ENCODE assay signal across 18 mouse cellular contexts in genomic region chr3:33994127-33994488, GRCm38 (mm10).
"Had no signal": no experiment of that assay in that cellular context is flagged by ENCODE, and none has a peak within 500 bp of the region (broad histone marks: within the 10 kb centered on the region; RNA-seq: fewer than 3 reads in every experiment).

No protein-coding gene starts in this region.

- DNase-seq: kidney, postnatal 14 days; liver; liver, embryonic 13.5 days; liver, postnatal 0 days; lung, postnatal 14 days; retina, postnatal 1 day; right cerebral cortex, postnatal 4 days; spleen, adult 18-20 months; thymus, adult 2 months; thymus, postnatal 25 days had no signal

- H3K4me2 ChIP-seq: limb, embryonic 12.5 days; liver, embryonic 13.5 days; lung, embryonic 15.5 days; midbrain, embryonic 11.5 days; midbrain, embryonic 15.5 days; neural tube, embryonic 13.5 days; stomach, embryonic 15.5 days had no signal

- H3K27ac ChIP-seq: limb, embryonic 12.5 days; liver, embryonic 13.5 days; lung, embryonic 15.5 days; macrophage; midbrain, embryonic 15.5 days; neural tube, embryonic 13.5 days; stomach, embryonic 15.5 days had no signal

- H3K27me3 ChIP-seq: limb, embryonic 12.5 days; liver, embryonic 13.5 days; lung, embryonic 15.5 days; megakaryocyte, embryonic 14.5 days; midbrain, embryonic 15.5 days; neural tube, embryonic 13.5 days; stomach, embryonic 15.5 days had no signal

- H3K4me3 ChIP-seq: limb, embryonic 12.5 days; liver, embryonic 13.5 days; lung, embryonic 15.5 days; megakaryocyte, embryonic 14.5 days; midbrain, embryonic 15.5 days; neural tube, embryonic 13.5 days; stomach, embryonic 15.5 days had no signal

- H3K9ac ChIP-seq: limb, embryonic 12.5 days; liver, embryonic 13.5 days; liver, postnatal 0 days; lung, embryonic 15.5 days; midbrain, embryonic 15.5 days; neural tube, embryonic 13.5 days; stomach, embryonic 15.5 days had no signal

- H3K4me1 ChIP-seq: limb, embryonic 12.5 days; liver, embryonic 13.5 days; lung, embryonic 15.5 days; megakaryocyte, embryonic 14.5 days; midbrain, embryonic 15.5 days; neural tube, embryonic 13.5 days; stomach, embryonic 15.5 days had no signal

- H3K36me3 ChIP-seq: limb, embryonic 12.5 days; liver, embryonic 13.5 days; lung, embryonic 15.5 days; midbrain, embryonic 15.5 days; neural tube, embryonic 13.5 days; stomach, embryonic 15.5 days had no signal

- H3K9me3 ChIP-seq: limb, embryonic 12.5 days; liver, embryonic 13.5 days; lung, embryonic 15.5 days; midbrain, embryonic 15.5 days; neural tube, embryonic 13.5 days; stomach, embryonic 15.5 days had no signal

- ATAC-seq: liver, postnatal 0 days; midbrain, embryonic 15.5 days had no signal
